14 mouse cellular contexts compared by ENCODE assay signal in the genomic region with DNA sequence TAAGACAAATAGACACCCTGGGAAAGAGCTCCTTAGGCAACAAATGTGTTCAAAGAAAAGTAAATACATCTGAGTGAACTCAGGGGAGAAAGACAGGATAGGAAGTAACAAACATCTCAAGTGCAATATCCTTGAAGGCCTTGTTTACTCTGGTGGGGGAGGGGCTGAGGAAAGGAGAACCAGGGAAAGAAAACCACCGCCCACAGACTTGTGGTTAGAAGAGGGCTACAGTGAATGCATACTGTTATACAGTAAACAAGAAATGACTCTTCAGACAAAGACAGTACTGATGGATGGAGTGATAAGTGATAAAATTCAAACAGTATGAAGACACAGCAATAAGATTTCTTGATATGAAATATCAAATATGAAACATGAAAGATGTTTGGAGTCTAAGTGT.
DNase-seq lines count a peak whose midpoint lies in the region; ATAC-seq and TF ChIP-seq lines count a peak whose summit lies in the region.
"Had no signal": no experiment of that assay in that cellular context is flagged by ENCODE, and none has a peak within 500 bp of the region (broad histone marks: within the 10 kb centered on the region; RNA-seq: fewer than 3 reads in every experiment).

No protein-coding gene starts in this region.

- TF ChIP-seq POLR2A in CH12.LX (IDR thresholded peaks at IDR 0.05; ENCODE audit: low read depth, low read length) = no peak

- no peaks in the 10 kb centered on the region for H3K79me2 ChIP-seq in CH12.LX (replicated peaks; ENCODE audit: control insufficient read depth, extremely low read depth, insufficient read depth, poor library complexity, severe bottlenecking)

- no peaks in the 10 kb centered on the region for H3K4me1 ChIP-seq in kidney, postnatal 0 days (replicated peaks; ENCODE audit: insufficient read depth, low read length)
- no peaks in the 10 kb centered on the region for H3K4me1 ChIP-seq in kidney, embryonic 15.5 days
- H3K4me1 ChIP-seq in CH12.LX (ENCODE audit: control insufficient read depth in 1 of 2, insufficient read depth in 2 of 2) = peaks cover 0 to 4% of the 10 kb centered on the region in 2 experiments; a peak in 1 of 4 replicates
- peaks cover 29% of the 10 kb centered on the region for H3K4me1 ChIP-seq in liver, embryonic 13.5 days (replicated peaks)

- H3K36me3 ChIP-seq in kidney, postnatal 0 days (ENCODE audit: insufficient read depth, low read length) = no peaks in the 10 kb centered on the region
- no peaks in the 10 kb centered on the region for H3K36me3 ChIP-seq in kidney, embryonic 15.5 days
- peaks cover 0 to 14% of the 10 kb centered on the region in 2 experiments for H3K36me3 ChIP-seq in CH12.LX (replicated peaks in 1 of 2; ENCODE audit: control insufficient read depth in 1 of 2, insufficient read depth in 1 of 2, low read length in 1 of 2)
- H3K36me3 ChIP-seq in liver, embryonic 13.5 days = peaks cover 5% of the 10 kb centered on the region; the same call in 1 of the 2 replicates
- H3K36me3 ChIP-seq: forebrain, embryonic 10.5 days; neural tube, embryonic 12.5 days had no signal

- no peak for TF ChIP-seq RAD21 in CH12.LX (IDR thresholded peaks at IDR 0.05; ENCODE audit: low read depth, low read length)

- H3K27ac ChIP-seq in kidney, postnatal 0 days = no peak overlapping the region
- no peak overlapping the region for H3K27ac ChIP-seq in kidney, embryonic 15.5 days
- H3K27ac ChIP-seq in CH12.LX (ENCODE audit: insufficient read depth, low read depth) = no peak overlapping the region
- no peak overlapping the region for H3K27ac ChIP-seq in liver, embryonic 13.5 days
- H3K27ac ChIP-seq: forebrain, embryonic 10.5 days; neural tube, embryonic 12.5 days had no signal

- no peak for TF ChIP-seq EP300 in CH12.LX (IDR thresholded peaks at IDR 0.05; ENCODE audit: low read length)

- dilution Hi-C loops in CH12.LX (cut with MboI; ENCODE audit: extremely low pct_ligation_motif_present, extremely low pct_unique_long_range_greater_than_20kb, low sequenced_read_pairs) = no loop called here

- in situ Hi-C loops in CH12.LX (cut with MboI; ENCODE audit: low pct_ligation_motif_present, low pct_unique_long_range_greater_than_20kb, low sequenced_read_pairs) = no loop called here

- 60% methylated on average over 1 of the region's 1 CpGs for WGBS in kidney, postnatal 0 days
- WGBS in kidney, embryonic 15.5 days = 58% methylated on average over 1 of the region's 1 CpGs
- WGBS in liver, embryonic 13.5 days (ENCODE audit: insufficient replicate concordance) = 19% methylated on average over 1 of the region's 1 CpGs

- TF ChIP-seq CTCF in kidney, postnatal 0 days (IDR thresholded peaks at IDR 0.05; ENCODE audit: low read depth) = no peak
- TF ChIP-seq CTCF in CH12.LX (conservative IDR thresholded peaks at IDR 0.05 in 1 of 2, IDR thresholded peaks at IDR 0.05 in 1 of 2; ENCODE audit: low read depth in 2 of 2, low read length in 2 of 2) = no peak

- H3K4me2 ChIP-seq in kidney, postnatal 0 days (ENCODE audit: low read length) = no peak overlapping the region
- no peak overlapping the region for H3K4me2 ChIP-seq in kidney, embryonic 15.5 days
- no peak overlapping the region for H3K4me2 ChIP-seq in CH12.LX (ENCODE audit: insufficient read depth, low read depth, poor library complexity, severe bottlenecking)
- H3K4me2 ChIP-seq in liver, embryonic 13.5 days = no peak overlapping the region
- H3K4me2 ChIP-seq: neural tube, embryonic 12.5 days had no signal

- H3K9me3 ChIP-seq in kidney, postnatal 0 days (replicated peaks; ENCODE audit: low read length) = no peaks in the 10 kb centered on the region
- H3K9me3 ChIP-seq in kidney, embryonic 15.5 days (replicated peaks) = no peaks in the 10 kb centered on the region
- no peaks in the 10 kb centered on the region for H3K9me3 ChIP-seq in CH12.LX (replicated peaks; ENCODE audit: low read length)
- H3K9me3 ChIP-seq in liver, embryonic 13.5 days (replicated peaks) = no peaks in the 10 kb centered on the region
- H3K9me3 ChIP-seq: forebrain, embryonic 10.5 days; neural tube, embryonic 12.5 days had no signal

- no peaks in the 10 kb centered on the region for H3K27me3 ChIP-seq in kidney, postnatal 0 days (ENCODE audit: insufficient read depth, low read length)
- no peaks in the 10 kb centered on the region for H3K27me3 ChIP-seq in kidney, embryonic 15.5 days
- no peaks in the 10 kb centered on the region for H3K27me3 ChIP-seq in CH12.LX (replicated peaks)
- no peaks in the 10 kb centered on the region for H3K27me3 ChIP-seq in liver, embryonic 13.5 days
- H3K27me3 ChIP-seq: neural tube, embryonic 12.5 days had no signal

- ATAC-seq in kidney, postnatal 0 days (replicated peaks; ENCODE audit: low FRiP score, low read depth) = no peak
- ATAC-seq in kidney, embryonic 15.5 days (replicated peaks; ENCODE audit: low FRiP score) = no peak
- ATAC-seq in liver, embryonic 13.5 days (ENCODE audit: low read depth) = 0 out of 2 replicates have a peak, but pooled peaks have one; percentile 24
- ATAC-seq in neutrophil, adult 5-6 weeks (ENCODE audit: extremely low read depth, insufficient number of reproducible peaks, low FRiP score, poor library complexity, severe bottlenecking) = peak; percentile 51; the same call in 1 of the 2 replicates

- peak; percentile 13 for DNase-seq in kidney, postnatal 0 days (ENCODE audit: low spot score)
- peak; percentile 20 for DNase-seq in CH12.LX (ENCODE audit: extremely low read depth)
- peak; percentile 11 for DNase-seq in liver, embryonic 13.5 days
- no peak for DNase-seq in embryo, embryonic 10 days (ENCODE audit: low spot score)
- DNase-seq in gastrocnemius, adult 18-20 months (ENCODE audit: low spot score) = no peak
- DNase-seq in frontal cortex, postnatal 36 days (ENCODE audit: low spot score in 2 of 2) = no peak
- DNase-seq: embryo, embryonic 11 days; heart, postnatal 4 days; kidney, postnatal 14 days; right cerebral cortex, postnatal 14 days had no signal

- H3K9ac ChIP-seq in kidney, postnatal 0 days (ENCODE audit: low read depth, low read length) = no peak overlapping the region
- no peak overlapping the region for H3K9ac ChIP-seq in kidney, embryonic 15.5 days
- no peak overlapping the region for H3K9ac ChIP-seq in CH12.LX (ENCODE audit: insufficient read depth, low read depth)
- H3K9ac ChIP-seq in liver, embryonic 13.5 days = no peak overlapping the region
- H3K9ac ChIP-seq: neural tube, embryonic 12.5 days had no signal

- H3K4me3 ChIP-seq in kidney, postnatal 0 days (replicated peaks; ENCODE audit: low read depth, low read length) = no peak overlapping the region
- no peak overlapping the region for H3K4me3 ChIP-seq in kidney, embryonic 15.5 days (replicated peaks)
- no peak overlapping the region for H3K4me3 ChIP-seq in CH12.LX (replicated peaks in 1 of 3; ENCODE audit: low read depth in 2 of 3, low read length in 2 of 3, poor library complexity in 1 of 3)
- H3K4me3 ChIP-seq in liver, embryonic 13.5 days (replicated peaks) = no peak overlapping the region
- H3K4me3 ChIP-seq: forebrain, embryonic 10.5 days; neural tube, embryonic 12.5 days had no signal

TF ChIP-seq in CH12.LX, 34 proteins besides CTCF, POLR2A, EP300 and RAD21:
- TF ChIP-seq TBP (conservative IDR thresholded peaks at IDR 0.05; ENCODE audit: low read depth, low read length) (no peak), CHD2 (IDR thresholded peaks at IDR 0.05; ENCODE audit: low read length) (no peak), HCFC1 (IDR thresholded peaks at IDR 0.05; ENCODE audit: low read depth, low read length) (no peak), CHD1 (IDR thresholded peaks at IDR 0.05; ENCODE audit: low read depth, low read length) (no peak), MXI1 (IDR thresholded peaks at IDR 0.05; ENCODE audit: low read depth, low read length) (no peak), BHLHE40 (IDR thresholded peaks at IDR 0.05; ENCODE audit: low read depth, low read length) (no peak), MAZ (IDR thresholded peaks at IDR 0.05; ENCODE audit: low read depth, low read length) (no peak), ETS1 (conservative IDR thresholded peaks at IDR 0.05; ENCODE audit: low read depth, low read length) (no peak), PAX5 (IDR thresholded peaks at IDR 0.05; ENCODE audit: low read length) (no peak), USF2 (conservative IDR thresholded peaks at IDR 0.05; ENCODE audit: low read depth, low read length) (no peak), ZKSCAN1 (IDR thresholded peaks at IDR 0.05; ENCODE audit: borderline replicate concordance, low read depth, low read length) (no peak), MYC (IDR thresholded peaks at IDR 0.05; ENCODE audit: low read depth, low read length) (no peak), SIN3A (IDR thresholded peaks at IDR 0.05; ENCODE audit: low read length) (no peak), GABPA (IDR thresholded peaks at IDR 0.05; ENCODE audit: insufficient replicate concordance, low read depth, low read length) (no peak), E2F4 (IDR thresholded peaks at IDR 0.05; ENCODE audit: insufficient replicate concordance, low read depth, low read length) (no peak), POLR2AphosphoS2 (IDR thresholded peaks at IDR 0.05; ENCODE audit: low read depth, low read length) (no peak), MAX (IDR thresholded peaks at IDR 0.05; ENCODE audit: low read length) (no peak)

Comparison
In these comparisons a context has a peak if more than half of its experiments do, and no peak if none do; other contexts are left out.
1. ATAC-seq: peak in liver, embryonic 13.5 days (single experiment) and neutrophil, adult 5-6 weeks (single experiment); none in kidney, postnatal 0 days (single experiment) and kidney, embryonic 15.5 days (single experiment).
2. DNase-seq: peak in kidney, postnatal 0 days (single experiment), CH12.LX (single experiment) and liver, embryonic 13.5 days (single experiment); none in embryo, embryonic 10 days (single experiment), gastrocnemius, adult 18-20 months (single experiment) and frontal cortex, postnatal 36 days (0 of 2).